Comparison of ENCODE assay signal across 10 mouse cellular contexts in genomic region chr9:41334462-41335241, GRCm38 (mm10).
A peak's percentile ranks its signal among the peaks of the same experiment; 100 is the strongest.
DNase-seq lines count a peak whose midpoint lies in the region; ATAC-seq lines count a peak whose summit lies in the region.
"Had no signal": no experiment of that assay in that cellular context is flagged by ENCODE, and none has a peak within 500 bp of the region (broad histone marks: within the 10 kb centered on the region; RNA-seq: fewer than 3 reads in every experiment).

No protein-coding gene starts in this region.

- ATAC-seq in kidney, embryonic 14.5 days (ENCODE audit: low FRiP score, low TSS enrichment): peak; percentile 55; the same call in 1 of the 2 replicates
- ATAC-seq in embryonic facial prominence, embryonic 14.5 days (ENCODE audit: low read depth): 0 out of 2 replicates have a peak, but pooled peaks have one; percentile 12
- peak; percentile 47; the same call in 1 of the 2 replicates for ATAC-seq in limb, embryonic 11.5 days (ENCODE audit: insufficient number of reproducible peaks, low FRiP score, low TSS enrichment, low read depth)
- peak; percentile 21; the same call in 1 of the 2 replicates for ATAC-seq in neural tube, embryonic 14.5 days (ENCODE audit: low read depth)
- ATAC-seq: liver, postnatal 0 days had no signal

- H3K9me3 ChIP-seq in kidney, embryonic 14.5 days (ENCODE audit: control insufficient read depth, low read length): no peaks in the 10 kb centered on the region
- H3K9me3 ChIP-seq in embryonic facial prominence, embryonic 14.5 days (ENCODE audit: control insufficient read depth, low read length): no peaks in the 10 kb centered on the region
- no peaks in the 10 kb centered on the region for H3K9me3 ChIP-seq in limb, embryonic 11.5 days (ENCODE audit: control insufficient read depth, low read length)
- no peaks in the 10 kb centered on the region for H3K9me3 ChIP-seq in neural tube, embryonic 14.5 days (ENCODE audit: control insufficient read depth, low read length)

- peaks cover 18% of the 10 kb centered on the region for H3K4me1 ChIP-seq in kidney, embryonic 14.5 days (ENCODE audit: control insufficient read depth, insufficient read depth, low read length)
- H3K4me1 ChIP-seq in embryonic facial prominence, embryonic 14.5 days (ENCODE audit: control insufficient read depth, insufficient read depth, low read length): peaks cover 11% of the 10 kb centered on the region
- peaks cover 10% of the 10 kb centered on the region; the same call in 1 of the 2 replicates for H3K4me1 ChIP-seq in limb, embryonic 11.5 days (ENCODE audit: control insufficient read depth, insufficient read depth, low read length)
- peaks cover 11% of the 10 kb centered on the region; the same call in 1 of the 2 replicates for H3K4me1 ChIP-seq in neural tube, embryonic 14.5 days (ENCODE audit: control insufficient read depth, insufficient read depth, low read length)

- no peaks in the 10 kb centered on the region for H3K36me3 ChIP-seq in kidney, embryonic 14.5 days (ENCODE audit: control insufficient read depth, insufficient read depth, low read length)
- H3K36me3 ChIP-seq in embryonic facial prominence, embryonic 14.5 days (ENCODE audit: control insufficient read depth, insufficient read depth, low read length): no peaks in the 10 kb centered on the region
- no peaks in the 10 kb centered on the region for H3K36me3 ChIP-seq in limb, embryonic 11.5 days (ENCODE audit: control insufficient read depth, insufficient read depth, low read length)
- no peaks in the 10 kb centered on the region for H3K36me3 ChIP-seq in neural tube, embryonic 14.5 days (ENCODE audit: control insufficient read depth, insufficient read depth, low read length)

- 19% methylated on average over 10 of the region's 10 CpGs for WGBS in kidney, embryonic 14.5 days
- 20% methylated on average over 8 of the region's 10 CpGs for WGBS in embryonic facial prominence, embryonic 14.5 days
- 21% methylated on average over 10 of the region's 10 CpGs for WGBS in limb, embryonic 11.5 days
- 15% methylated on average over 10 of the region's 10 CpGs for WGBS in neural tube, embryonic 14.5 days

- H3K4me2 ChIP-seq in kidney, embryonic 14.5 days (replicated peaks; ENCODE audit: low read depth, low read length): 0 out of 2 replicates have a peak overlapping the region, but pooled peaks have one; percentile 17
- peak overlapping the region; percentile 32; the same call in 1 of the 2 replicates for H3K4me2 ChIP-seq in embryonic facial prominence, embryonic 14.5 days (ENCODE audit: low read depth, low read length)
- H3K4me2 ChIP-seq in limb, embryonic 11.5 days (ENCODE audit: low read depth, severe bottlenecking): peak overlapping the region; percentile 21
- peak overlapping the region; percentile 16; the same call in 1 of the 2 replicates for H3K4me2 ChIP-seq in neural tube, embryonic 14.5 days (ENCODE audit: low read depth, low read length)

- 0 out of 2 replicates have a peak overlapping the region, but pooled peaks have one; percentile 20 for H3K9ac ChIP-seq in kidney, embryonic 14.5 days (ENCODE audit: low read depth, low read length)
- 0 out of 2 replicates have a peak overlapping the region, but pooled peaks have one; percentile 31 for H3K9ac ChIP-seq in embryonic facial prominence, embryonic 14.5 days (ENCODE audit: low read depth, low read length)
- peak overlapping the region; percentile 47; the same call in 1 of the 2 replicates for H3K9ac ChIP-seq in limb, embryonic 11.5 days (ENCODE audit: low read length)
- no peak overlapping the region for H3K9ac ChIP-seq in neural tube, embryonic 14.5 days (replicated peaks; ENCODE audit: low read depth, low read length)
- H3K9ac ChIP-seq: liver, postnatal 0 days had no signal

- DNase-seq in kidney, postnatal 36 days: no peak
- peak; percentile 54 for DNase-seq in embryonic facial prominence, embryonic 14.5 days (ENCODE audit: low spot score)
- DNase-seq in limb, embryonic 11.5 days (ENCODE audit: low spot score): peak; percentile 52
- no peak for DNase-seq in urinary bladder, postnatal 25 days (ENCODE audit: low spot score)
- DNase-seq in adrenal gland, adult (ENCODE audit: inconsistent age in 2 of 2, low spot score in 1 of 2): no peak
- no peak for DNase-seq in thymus, postnatal 0 days (ENCODE audit: low spot score)
- DNase-seq: kidney, postnatal 25 days; liver, postnatal 0 days had no signal

- 0 out of 2 replicates have a peak overlapping the region, but pooled peaks have one; percentile 7 for H3K27ac ChIP-seq in kidney, embryonic 14.5 days (ENCODE audit: low read depth, low read length)
- peak overlapping the region; percentile 63; the same call in 1 of the 2 replicates for H3K27ac ChIP-seq in embryonic facial prominence, embryonic 14.5 days (replicated peaks; ENCODE audit: low read depth, low read length)
- no peak overlapping the region; the same call in 1 of the 2 replicates for H3K27ac ChIP-seq in limb, embryonic 11.5 days (replicated peaks; ENCODE audit: low read depth, low read length)
- H3K27ac ChIP-seq in neural tube, embryonic 14.5 days (ENCODE audit: low read depth, low read length): peak overlapping the region; percentile 60

- H3K4me3 ChIP-seq in kidney, embryonic 14.5 days (ENCODE audit: low read length): no peak overlapping the region
- H3K4me3 ChIP-seq in embryonic facial prominence, embryonic 14.5 days (ENCODE audit: low read depth, low read length): no peak overlapping the region
- H3K4me3 ChIP-seq in limb, embryonic 11.5 days (ENCODE audit: low read depth, low read length): no peak overlapping the region
- H3K4me3 ChIP-seq in neural tube, embryonic 14.5 days (ENCODE audit: low read depth, low read length): no peak overlapping the region

- H3K27me3 ChIP-seq in kidney, embryonic 14.5 days (ENCODE audit: control insufficient read depth, insufficient read depth, low read length): no peaks in the 10 kb centered on the region
- no peaks in the 10 kb centered on the region for H3K27me3 ChIP-seq in embryonic facial prominence, embryonic 14.5 days (replicated peaks; ENCODE audit: control insufficient read depth, insufficient read depth, low read length)
- no peaks in the 10 kb centered on the region for H3K27me3 ChIP-seq in limb, embryonic 11.5 days (ENCODE audit: control insufficient read depth, insufficient read depth, low read length)
- H3K27me3 ChIP-seq in neural tube, embryonic 14.5 days (ENCODE audit: control insufficient read depth, insufficient read depth, low read length): no peaks in the 10 kb centered on the region

Comparison
In these comparisons a context has a peak if more than half of its experiments do, and no peak if none do; other contexts are left out.
1. DNase-seq: peak in embryonic facial prominence, embryonic 14.5 days (single experiment) and limb, embryonic 11.5 days (single experiment); none in kidney, postnatal 36 days (0 of 2), urinary bladder, postnatal 25 days (single experiment), adrenal gland, adult (0 of 2) and thymus, postnatal 0 days (single experiment).
2. Peak in every context shown above with its lines, with median percentiles within 50 percentile points of each other: ATAC-seq and H3K4me2 ChIP-seq.